Mouse (Mus musculus): ENCODE measurements around the gene Rgs6. TPM values are rescaled to one million over a fixed set of nuclear protein-coding genes. Genes with fewer than 3 reads are reported as not detected.

Gene Rgs6
- total RNA-seq, 1 experiment from 2014 or later = not detected

GRCm38 (mm10) chr12:82999333-83000032 is 411.4 kb downstream of the Rgs6 start:
- ATAC-seq (ENCODE audit: extremely low read depth, insufficient number of reproducible peaks, low FRiP score, poor library complexity, severe bottlenecking) = no peak

DNA sequence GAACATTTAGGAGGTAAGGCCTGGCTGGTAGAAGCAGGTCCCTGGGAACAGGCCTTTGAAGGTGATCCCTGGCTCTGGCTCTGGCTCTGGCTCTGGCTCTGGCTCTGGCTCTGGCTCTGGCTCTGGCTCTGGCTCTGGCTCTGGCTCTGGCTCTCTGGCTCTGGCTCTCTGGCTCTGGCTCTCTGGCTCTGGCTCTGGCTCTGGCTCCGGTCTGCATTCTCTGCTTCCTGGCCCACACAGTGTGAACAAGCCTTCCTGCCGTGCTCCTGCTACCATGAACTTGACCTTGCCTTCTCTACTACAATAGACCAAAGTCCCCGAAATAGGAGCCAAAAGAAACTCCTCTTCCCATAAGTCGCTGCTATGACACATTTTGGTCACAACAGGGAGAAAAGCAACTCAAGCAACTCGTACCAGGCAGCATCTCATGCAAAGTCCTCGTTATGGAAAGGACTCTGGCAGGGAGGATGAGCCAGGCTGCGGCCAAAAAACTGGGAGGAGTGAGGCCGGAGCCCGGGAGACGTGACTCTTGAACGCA is 412.0 kb downstream of the Rgs6 start:
- no peak for ATAC-seq (ENCODE audit: extremely low read depth, insufficient number of reproducible peaks, low FRiP score, poor library complexity, severe bottlenecking)

- ATAC-seq (ENCODE audit: extremely low read depth, insufficient number of reproducible peaks, low FRiP score, poor library complexity, severe bottlenecking) = no peak
These were observed 412.9 kb downstream of the Rgs6 start for GRCm38 (mm10) chr12:83000957-83001356.

DNA sequence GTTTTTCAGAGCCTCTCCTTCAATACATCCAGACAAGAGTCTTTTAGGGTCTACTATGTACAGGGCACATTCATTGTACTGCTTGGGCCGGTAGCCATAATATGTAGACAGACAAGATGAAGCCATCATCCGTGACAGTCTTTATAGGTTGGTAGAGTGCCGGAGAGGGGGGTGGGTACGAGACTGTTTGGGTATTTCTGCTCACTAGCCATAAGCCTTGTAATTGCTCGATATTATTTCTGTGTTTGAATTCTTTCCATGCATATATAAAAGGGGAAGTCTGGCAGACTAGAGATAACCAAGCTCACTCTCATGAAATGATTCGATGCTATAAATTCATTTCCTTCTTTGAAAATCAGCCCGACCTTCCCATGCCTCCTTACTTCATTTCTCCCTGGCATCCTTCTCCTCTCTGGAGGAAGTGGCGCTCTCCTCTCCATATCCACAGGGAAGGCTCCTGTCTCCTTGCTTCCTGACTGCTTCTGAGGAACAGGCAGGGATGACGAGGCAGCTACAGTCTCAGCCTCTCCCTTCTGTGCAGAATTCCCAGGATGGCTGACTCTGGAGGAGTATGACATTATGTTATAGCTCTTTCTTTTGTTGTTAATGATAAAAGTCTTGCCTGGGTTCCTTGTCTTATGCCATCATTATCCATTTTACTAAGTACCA is 416.1 kb downstream of the Rgs6 start:
- ATAC-seq (ENCODE audit: extremely low read depth, insufficient number of reproducible peaks, low FRiP score, poor library complexity, severe bottlenecking) = no peak

- no peak for ATAC-seq (ENCODE audit: extremely low read depth, insufficient number of reproducible peaks, low FRiP score, poor library complexity, severe bottlenecking)
These were observed 423.0 kb downstream of the Rgs6 start for GRCm38 (mm10) chr12:83011056-83011565.

GRCm38 (mm10) chr12:83013918-83014691 is 426.0 kb downstream of the Rgs6 start:
- ATAC-seq (ENCODE audit: extremely low read depth, insufficient number of reproducible peaks, low FRiP score, poor library complexity, severe bottlenecking) = no peak

DNA sequence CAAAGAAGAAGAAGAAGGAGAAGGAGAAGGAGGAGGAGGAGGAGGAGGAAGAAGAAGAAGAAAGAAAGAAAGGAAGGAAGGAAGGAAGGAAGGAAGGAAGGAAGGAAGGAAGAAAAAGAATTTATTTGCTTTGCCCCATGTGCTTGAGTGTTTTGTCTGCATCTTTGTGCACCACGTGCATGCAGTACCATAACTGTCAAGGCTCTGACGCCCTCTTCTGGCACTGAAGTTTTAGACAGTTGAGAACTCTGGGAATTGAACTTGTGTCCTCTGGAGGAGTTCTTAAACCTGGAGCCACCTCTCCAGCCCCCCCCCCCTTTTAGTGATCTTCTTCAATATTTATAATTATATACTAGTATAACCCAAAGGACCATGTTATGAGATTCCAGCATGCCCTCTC is 426.8 kb downstream of the Rgs6 start:
- no peak for ATAC-seq (ENCODE audit: extremely low read depth, insufficient number of reproducible peaks, low FRiP score, poor library complexity, severe bottlenecking)

GRCm38 (mm10) chr12:83015366-83015765 is 427.3 kb downstream of the Rgs6 start:
- no peak for ATAC-seq (ENCODE audit: extremely low read depth, insufficient number of reproducible peaks, low FRiP score, poor library complexity, severe bottlenecking)

DNA sequence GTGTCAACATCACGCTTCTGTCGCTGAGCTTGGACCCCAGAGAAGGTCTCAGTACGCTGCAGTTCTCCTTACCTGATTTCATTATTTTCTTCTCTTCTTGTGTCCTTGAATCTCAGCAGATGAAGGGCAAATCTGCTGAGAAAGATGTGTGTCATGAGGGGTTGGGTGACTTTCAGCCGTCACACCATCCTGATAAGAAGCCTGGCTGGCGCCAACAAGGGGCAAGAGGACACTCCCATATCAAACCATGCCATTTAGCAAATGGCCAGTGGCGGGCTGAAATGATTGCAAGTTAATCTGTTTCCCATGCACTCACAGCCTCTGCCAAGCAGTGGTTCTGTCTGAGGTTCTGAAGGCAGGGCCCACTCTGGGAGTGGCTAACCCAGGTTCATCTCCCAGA is 428.4 kb downstream of the Rgs6 start:
- no peak for ATAC-seq (ENCODE audit: extremely low read depth, insufficient number of reproducible peaks, low FRiP score, poor library complexity, severe bottlenecking)

GRCm38 (mm10) chr12:83018005-83018404 is 429.9 kb downstream of the Rgs6 start:
- ATAC-seq (ENCODE audit: extremely low read depth, insufficient number of reproducible peaks, low FRiP score, poor library complexity, severe bottlenecking) = no peak

DNA sequence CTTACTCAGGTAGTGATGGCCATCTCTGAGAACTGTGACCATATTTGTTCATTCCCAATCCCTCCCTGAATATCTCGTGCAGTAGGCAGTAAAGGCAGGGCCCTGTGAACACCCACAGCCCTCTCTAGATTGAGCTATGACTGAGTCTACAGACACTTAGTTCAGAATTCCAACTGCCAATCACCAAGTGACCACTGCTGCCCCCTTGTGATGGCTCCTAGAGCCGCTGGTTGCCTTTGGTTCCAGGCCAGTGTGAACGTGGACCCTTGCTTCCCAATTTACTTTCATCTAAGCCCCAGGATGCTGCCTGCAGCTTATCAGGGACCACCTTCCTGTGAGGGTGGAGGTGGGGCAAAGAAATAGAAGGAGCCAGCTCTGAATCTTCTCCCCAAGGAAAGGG is 438.9 kb downstream of the Rgs6 start:
- no peak for ATAC-seq (ENCODE audit: extremely low read depth, insufficient number of reproducible peaks, low FRiP score, poor library complexity, severe bottlenecking)

GRCm38 (mm10) chr12:83033171-83033835 is 445.2 kb downstream of the Rgs6 start:
- ATAC-seq (ENCODE audit: extremely low read depth, insufficient number of reproducible peaks, low FRiP score, poor library complexity, severe bottlenecking) = no peak

DNA sequence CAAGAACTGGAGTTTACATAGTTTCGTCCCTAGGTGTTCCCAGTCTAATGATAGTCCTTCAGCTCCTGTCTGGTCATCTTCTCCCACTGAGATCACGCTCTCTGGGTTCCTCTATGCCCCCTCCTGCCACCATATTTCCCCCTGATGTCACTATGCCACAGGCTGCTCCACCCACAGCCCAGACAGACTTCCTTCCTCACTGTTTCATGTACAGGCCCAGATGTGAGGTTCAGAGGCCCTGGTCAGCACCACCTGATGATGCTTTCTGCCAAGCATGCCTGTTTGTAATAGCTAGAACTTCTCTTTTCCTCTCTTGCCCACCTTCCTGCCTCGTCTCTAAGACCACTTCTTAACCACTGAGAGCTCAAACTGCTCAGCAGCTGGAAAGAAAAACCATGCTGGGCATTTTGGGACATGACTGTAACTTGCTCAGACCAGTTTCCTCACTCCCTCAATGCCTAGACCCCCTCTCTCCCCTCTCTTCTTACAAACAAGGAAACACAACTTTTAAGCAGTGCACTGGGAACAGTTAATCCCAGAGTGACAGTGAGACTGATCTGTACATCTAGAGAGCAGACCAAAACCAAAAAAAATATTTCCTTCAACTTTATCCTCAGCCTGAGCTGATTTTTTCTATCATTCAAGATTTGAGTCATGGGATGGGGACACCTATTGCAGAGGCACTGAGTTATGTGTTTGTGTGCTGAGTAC is 446.9 kb downstream of the Rgs6 start:
- ATAC-seq (ENCODE audit: extremely low read depth, insufficient number of reproducible peaks, low FRiP score, poor library complexity, severe bottlenecking) = no peak

DNA sequence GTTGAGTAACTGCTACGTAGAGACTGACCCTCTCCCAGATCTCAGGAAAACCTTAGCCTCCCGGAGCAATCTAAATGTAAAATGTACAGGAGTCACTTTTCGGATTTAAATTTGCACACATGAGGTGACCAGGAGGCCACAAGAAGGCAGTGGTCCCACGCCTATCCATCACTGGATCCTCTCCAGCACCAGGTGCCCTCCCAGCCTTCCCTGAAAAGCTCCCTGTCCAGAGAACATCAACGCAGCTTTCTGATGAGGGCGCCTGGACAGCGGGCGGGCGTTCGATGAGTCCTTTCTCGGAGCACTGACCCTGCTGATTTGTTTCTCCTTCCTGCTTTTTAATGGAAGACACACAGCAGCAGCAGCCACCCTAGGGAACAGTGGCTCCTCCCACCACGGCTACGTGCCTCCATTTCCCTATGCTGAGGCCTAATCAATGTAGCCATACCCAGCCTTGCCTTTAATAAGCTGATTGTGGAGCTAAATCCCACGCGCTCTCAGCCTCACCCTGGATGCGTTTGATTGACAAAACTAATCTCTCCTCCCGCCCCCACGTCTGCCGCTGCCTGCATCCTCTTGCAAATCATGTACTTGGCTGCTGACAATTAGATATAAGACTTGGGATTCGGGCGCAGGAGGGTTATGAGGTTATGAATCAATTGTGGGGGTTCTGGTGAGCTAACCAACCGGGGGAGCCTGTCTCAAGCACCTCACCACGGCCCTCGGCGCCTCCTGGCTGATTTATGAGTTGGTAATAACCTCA is 449.9 kb downstream of the Rgs6 start:
- ATAC-seq (ENCODE audit: extremely low read depth, insufficient number of reproducible peaks, low FRiP score, poor library complexity, severe bottlenecking) = no peak

GRCm38 (mm10) chr12:83038779-83039178 is 450.7 kb downstream of the Rgs6 start:
- ATAC-seq (ENCODE audit: extremely low read depth, insufficient number of reproducible peaks, low FRiP score, poor library complexity, severe bottlenecking) = no peak

GRCm38 (mm10) chr12:83039859-83040258 is 451.8 kb downstream of the Rgs6 start:
- no peak for ATAC-seq (ENCODE audit: extremely low read depth, insufficient number of reproducible peaks, low FRiP score, poor library complexity, severe bottlenecking)

DNA sequence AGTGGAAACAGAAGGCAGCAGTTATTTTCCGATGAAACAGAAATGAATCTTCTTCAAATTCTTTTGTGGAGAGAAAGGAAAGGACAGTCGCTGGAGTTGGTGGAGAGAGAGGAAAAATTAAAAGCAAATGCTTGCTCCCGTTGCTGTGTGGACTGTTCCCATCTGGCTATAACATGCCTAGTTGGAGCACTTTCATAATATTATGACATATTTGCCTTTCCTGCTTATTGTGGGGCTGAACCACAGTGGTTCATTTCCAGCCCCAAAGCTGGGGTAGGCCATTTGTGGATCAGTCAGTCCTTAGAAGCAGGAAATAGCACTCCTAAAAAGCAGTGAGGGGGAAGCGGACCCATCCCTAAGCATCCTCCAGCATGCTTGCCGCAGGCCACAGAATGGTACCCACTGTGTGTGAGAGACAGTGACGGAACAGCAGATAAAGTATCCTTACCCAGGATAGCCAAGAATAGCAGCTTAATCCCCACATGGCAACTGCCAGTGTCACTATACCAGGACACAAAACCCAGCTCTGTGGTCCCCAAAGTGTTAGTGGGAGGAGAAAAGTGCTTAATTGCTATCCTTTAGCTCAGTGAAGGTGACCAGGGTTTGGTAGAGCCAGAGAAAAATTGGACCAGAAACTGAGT is 456.0 kb downstream of the Rgs6 start:
- no peak for ATAC-seq (ENCODE audit: extremely low read depth, insufficient number of reproducible peaks, low FRiP score, poor library complexity, severe bottlenecking)
